Mouse (Mus musculus): ENCODE results near the gene Shank2.

The Shank2 gene

DNA sequence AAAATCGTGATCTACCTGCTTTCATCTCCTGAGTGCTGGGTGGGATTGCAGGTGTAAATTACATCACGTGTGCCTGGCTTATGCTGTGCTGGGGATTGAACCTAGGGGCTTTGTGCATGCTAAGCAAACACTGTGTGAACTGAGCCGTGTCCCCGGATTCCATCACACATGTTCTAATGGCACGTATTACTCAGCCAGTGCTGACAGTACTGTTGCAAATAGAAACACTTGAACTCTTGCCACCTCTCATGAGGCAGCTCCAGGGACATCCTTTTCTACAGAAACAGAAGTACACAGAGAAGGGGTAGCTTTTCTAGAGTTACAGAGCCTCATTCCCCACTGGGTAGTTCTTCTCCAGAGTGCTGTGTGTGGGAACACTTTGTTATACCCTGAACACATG is 168.5 kb downstream of the Shank2 start:
- no peak for DNase-seq (ENCODE audit: low read depth, low spot score)

DNA sequence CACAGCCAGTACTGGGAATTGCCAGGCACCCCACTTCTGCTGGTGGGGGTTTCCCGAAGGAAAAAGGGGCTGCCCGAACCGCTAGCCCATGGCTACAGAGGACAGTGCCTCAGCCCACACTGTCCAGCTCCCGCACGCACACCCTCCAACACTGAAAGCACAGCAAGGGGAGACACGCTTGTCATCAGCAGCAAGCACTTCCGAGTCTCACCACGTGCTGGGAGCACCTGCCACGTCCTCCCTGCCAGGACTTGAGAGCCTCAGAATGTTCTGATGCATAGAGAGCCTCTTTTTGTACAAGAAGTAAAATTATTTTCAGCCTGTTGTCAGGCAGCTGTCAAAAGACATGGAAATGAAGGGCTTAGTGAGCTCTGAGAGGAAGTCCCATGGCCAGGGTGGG is 169.0 kb downstream of the Shank2 start:
- no peak for DNase-seq (ENCODE audit: low read depth, low spot score)

DNA sequence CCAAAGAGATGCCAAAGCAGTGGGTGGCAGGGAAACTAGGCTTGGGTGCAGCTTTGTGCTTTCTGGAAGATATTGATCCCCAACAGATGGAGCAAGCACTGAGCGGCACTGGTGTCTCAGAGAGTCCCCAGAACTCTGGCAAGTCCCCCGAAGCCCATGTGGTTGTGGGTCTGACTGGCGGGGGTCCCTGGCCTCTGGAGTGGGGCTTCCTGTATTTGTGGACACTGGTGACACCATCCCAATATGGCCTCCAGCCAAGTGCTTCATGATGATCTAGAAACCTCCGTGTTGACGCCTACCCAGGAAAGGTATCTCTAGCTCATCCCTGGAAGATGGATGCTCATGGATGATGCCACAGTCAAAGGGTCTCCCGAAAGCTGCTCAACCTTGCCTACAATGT is 172.1 kb downstream of the Shank2 start:
- DNase-seq (ENCODE audit: low read depth, low spot score) = no peak

DNA sequence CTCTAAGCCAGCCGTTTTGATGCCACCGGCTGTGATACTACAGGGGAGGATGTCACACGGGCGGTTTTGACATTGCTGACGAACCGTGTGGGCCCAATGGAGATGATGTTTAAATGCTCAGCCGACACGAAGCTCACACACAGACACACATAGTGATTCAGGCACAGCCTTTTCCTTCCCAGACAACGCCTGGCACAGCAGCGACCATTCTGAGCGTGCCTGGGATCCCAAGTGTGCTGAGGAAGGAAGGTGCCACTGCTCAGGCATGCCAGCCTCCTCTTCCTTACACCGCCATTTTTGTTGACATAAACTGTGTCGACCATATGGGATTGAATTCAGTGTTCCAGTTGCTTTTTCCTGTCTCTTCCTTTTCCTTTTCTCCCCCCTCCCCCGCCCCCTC is 172.6 kb downstream of the Shank2 start:
- no peak for DNase-seq (ENCODE audit: low read depth, low spot score)

DNA sequence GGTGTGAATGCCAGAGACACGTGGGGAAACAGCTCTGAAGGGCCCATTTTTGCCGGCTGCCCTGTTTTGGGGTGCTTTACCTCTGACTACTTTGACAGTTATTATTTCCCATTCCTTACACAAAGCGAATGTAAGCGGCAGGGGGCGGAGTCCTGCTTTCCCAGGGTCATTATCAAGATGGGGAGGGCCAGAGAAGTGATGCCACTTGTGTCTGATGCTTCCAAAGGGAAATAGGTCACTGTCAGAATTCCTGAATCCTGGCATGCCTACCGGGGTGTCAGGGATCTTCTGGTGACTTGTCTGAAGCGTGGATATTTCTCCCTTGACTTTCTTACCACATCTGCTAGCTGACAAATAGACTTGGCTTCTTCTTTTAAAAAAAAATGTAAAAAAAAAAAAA is 173.3 kb downstream of the Shank2 start:
- no peak for DNase-seq (ENCODE audit: low read depth, low spot score)

DNA sequence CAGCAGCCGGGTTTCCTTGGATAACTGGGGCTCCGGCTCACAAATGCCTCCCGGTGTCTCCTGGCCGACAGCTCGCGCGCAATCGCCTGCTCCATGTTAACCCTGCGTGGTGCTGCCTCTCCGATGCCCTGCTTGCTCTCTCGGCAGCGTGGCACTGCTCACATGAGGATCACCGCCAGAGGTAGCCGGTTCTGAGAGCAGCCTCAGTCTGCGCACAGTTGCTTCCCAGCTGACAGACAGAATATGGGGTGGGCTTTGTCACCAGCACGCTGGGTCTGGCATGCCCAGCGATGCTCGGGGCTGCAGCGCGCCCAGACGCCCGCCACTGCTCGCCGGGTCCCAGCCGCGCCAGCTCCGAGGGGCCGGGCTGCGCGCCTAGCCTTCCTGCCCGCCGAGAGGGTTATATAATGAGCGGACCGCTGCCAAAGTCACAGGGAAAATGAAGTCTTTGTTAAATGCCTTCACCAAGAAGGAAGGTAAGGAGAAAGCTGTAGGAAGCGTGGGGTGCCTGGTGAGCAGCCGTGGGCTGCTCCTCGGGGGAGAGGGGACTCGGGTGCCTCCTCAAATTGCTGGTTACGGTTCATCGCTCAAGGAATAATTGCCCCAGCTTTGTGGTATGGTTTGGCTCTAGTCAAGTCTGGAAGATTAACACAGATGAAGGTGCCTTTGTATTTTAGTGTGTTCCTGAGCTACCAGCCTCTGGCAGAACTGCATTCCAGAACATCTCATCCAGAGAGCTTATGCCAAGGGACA is 173.9 kb downstream of the Shank2 start:
- DNase-seq (ENCODE audit: low read depth, low spot score) = no peak

DNA sequence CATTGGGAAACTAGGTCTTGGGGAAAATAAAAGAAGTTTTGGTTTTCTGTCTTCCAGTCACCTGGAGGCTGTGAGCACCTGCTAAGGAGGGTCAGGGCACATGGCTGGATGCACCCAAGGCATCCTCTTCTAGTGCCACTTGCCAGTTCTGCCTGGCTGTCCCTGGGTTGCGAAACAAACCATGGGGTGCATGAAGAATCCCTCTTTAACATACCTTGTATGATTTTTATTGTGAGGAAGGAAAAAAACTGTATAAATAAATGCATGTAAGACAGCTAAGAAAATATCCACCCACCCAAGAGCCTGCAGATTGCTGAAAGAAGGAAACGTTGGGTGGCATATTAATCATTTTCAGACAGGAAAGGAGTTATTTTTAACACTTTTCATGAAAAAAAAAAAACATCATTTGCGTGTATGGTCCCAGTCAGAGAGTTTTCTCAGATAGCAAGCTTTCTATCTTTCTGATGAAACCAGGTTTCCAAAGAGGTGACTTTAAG is 174.6 kb downstream of the Shank2 start:
- no peak for DNase-seq (ENCODE audit: low read depth, low spot score)

DNA sequence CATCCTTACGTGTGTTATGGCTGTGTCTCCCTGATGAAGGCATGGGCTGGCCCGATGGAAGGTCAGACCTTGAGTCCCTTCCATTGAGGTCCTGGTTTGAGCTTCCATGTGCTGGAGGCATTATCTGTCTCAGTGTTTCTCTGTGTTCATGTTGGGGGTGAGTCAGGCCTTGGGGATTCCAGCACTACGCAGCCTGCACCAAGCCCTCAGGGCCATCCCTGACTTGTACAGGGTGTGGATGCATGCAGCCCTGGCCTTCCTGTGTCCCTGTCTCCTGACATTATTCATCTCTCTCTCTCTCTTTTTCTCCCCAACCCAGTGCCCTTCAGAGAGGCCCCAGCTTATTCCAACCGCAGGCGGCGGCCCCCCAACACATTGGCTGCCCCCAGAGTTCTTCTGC is 177.7 kb downstream of the Shank2 start:
- DNase-seq (ENCODE audit: low read depth, low spot score) = no peak

DNA sequence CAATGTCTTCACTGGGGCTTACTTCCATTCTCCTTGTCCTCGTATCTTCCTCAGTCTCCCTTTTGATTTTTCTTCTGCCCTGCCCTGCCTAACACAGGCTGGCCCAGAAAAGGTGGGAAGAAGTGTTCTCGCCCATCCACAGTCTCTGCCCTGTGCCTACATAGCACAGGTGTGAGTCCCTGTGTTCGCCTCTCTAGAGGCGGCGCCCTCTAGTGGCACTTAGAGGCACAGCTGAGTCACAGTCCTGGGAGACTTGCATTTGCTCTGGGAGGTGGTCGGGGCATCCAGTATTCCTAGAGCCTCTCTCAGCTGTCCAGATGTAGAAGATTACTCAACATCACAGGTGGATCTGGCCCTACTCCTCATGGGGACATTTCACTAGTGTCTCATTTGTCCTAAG is 179.2 kb downstream of the Shank2 start:
- peak; percentile 21 for DNase-seq (ENCODE audit: low read depth, low spot score)

DNA sequence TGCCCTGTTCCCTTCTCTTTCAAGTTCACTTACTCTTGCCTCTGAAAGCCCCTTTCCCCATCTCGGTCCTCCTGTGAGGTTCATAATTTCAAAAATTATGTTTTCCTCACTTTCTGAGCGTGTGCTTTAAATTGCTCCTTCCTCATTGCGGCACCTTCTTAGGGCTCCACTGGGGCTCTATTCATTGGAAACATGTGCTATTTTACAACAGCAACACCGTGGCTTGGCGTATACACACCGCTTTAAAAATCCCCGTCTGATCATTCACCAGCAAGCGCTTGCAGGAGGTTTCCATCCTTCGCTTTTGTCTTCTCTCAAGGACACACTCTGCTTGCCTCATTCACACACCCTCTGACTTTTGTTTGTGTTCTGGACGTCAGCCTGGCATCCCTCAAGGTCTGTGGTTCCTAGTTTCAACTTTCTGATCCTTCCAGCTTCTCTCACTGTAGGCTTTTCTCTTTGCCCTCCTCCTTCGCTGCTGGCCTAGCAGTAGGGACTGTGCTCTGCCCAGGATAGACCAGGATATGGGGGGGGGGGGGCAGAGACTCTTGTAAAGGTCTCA is 186.2 kb downstream of the Shank2 start:
- no peak for DNase-seq (ENCODE audit: low read depth, low spot score)

DNA sequence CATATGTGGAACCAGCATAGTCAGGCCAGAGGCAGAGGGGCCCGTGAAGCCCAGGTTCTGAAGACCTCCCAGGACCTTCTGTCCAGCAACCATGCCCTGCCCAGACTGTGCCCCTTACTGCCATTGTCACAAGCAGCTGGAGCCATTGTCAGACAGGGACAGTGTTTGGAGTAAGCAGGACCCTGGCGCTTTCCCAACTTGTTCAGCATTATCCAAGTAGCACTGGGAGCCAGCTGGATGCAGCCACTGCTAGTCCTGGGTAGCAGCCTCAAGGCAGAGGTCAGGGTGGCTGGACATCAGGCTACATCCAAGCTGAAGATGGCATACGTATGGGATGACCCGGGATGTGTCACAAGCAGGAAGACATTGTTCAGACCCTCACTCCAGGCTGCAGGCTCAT is 187.7 kb downstream of the Shank2 start:
- no peak for DNase-seq (ENCODE audit: low read depth, low spot score)

DNA sequence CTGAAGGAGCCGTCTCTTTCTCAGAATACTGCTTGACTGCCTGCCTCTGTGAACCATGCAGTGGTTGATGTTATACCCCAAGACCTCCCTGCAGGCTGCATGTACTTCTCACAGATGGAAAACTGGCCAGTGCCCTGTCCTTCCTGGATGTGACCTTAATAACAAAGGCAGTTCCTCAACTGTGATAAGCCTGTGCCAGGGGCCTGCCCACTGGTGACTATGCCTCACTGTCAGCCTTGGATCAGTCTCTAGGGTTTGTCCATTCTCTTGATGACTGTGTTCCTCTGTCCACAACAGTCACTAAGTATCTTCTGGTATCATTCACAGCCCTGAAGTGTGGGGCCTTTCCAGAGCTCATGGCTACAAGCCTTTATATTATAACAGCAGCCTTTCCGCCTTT is 196.8 kb downstream of the Shank2 start:
- DNase-seq (ENCODE audit: low read depth, low spot score) = no peak

DNA sequence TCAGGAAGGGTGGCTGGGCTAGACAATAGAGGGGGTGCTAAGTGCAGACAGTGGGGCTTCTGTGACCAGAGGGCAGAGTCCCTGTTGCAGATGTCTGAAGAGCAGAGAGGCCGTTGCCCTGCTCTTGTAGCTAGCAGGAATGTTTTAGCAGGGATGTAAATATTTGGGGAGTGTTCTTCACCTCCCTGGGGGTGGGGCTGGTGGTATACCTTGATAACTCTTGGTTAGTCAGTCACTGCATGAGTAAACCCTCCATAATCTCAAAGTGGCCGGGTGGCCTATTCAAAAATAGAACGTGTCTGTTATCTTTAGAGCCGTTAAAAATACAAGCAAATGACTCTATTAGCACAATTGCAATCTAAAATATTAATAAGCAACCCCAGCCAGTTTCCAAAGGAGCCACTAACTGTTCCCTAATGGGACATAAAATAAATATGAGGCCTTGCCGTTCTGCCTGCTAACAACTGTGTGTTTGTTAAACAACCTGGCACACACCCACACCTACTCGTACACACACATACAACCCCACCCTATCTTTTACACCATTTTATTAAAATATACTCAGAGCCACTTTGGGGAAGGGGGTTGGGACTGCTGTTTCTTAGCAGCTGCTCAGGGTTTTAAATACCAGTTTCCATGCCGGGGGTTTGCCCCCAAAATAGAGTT is 200.4 kb downstream of the Shank2 start:
- DNase-seq (ENCODE audit: low read depth, low spot score) = no peak

DNA sequence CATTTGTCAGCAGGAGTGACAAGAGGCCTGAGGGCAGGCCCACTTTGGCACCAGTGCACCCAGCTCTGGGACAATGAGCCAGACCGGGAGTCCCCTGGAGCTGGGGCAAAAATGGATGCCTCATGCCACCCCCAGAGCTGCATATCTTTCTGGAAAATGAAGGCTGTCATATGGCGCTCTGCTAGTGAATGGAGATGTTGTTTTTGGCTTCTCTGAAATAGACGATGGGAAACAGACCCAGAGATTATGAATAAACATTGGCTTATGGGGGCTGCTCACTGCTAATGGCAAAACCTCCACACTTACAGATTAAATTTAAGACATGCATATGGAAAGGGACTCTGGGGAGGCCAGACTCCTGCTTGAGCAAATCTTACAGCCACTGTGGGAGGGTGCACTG is 202.6 kb downstream of the Shank2 start:
- DNase-seq (ENCODE audit: low read depth, low spot score) = no peak

DNA sequence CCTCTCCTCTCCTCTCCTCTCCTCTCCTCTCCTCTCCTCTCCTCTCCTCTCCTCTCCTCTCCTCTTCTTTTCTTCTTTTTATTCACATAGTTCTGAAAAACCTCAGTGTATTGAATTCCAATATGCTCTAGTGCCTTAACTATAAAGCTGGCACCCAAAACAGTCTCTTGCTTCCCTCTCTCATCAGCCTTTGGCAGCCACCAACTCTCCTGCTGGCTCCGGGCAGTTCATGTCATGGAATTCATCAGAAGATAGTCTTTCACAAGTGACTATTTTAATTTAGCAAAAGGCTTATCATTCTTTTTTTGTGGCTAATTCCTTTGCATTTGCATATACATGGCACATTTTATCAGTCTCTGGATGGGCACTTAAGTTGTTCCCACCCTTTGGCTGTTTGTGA is 203.4 kb downstream of the Shank2 start:
- no peak for DNase-seq (ENCODE audit: low read depth, low spot score)

DNA sequence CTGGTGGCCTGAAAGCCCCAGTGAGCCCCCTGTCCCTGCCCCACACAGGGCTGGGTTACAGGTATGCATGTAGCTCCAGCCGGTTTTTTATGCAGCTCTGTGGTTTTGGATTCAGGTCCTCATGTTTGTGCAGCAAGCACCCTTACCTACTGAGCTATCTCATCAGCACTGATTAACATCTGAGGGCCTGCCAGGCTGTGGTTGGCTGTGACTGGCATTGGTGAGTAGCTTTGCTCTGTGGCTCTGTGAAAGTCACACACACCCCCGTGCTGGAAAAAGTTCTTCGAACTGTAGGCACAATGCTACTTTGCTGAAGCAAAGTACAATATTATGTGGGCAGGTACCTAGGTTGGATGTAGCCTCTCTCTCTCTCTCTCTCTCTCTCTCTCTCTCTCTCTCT is 204.1 kb downstream of the Shank2 start:
- DNase-seq (ENCODE audit: low read depth, low spot score) = no peak

DNA sequence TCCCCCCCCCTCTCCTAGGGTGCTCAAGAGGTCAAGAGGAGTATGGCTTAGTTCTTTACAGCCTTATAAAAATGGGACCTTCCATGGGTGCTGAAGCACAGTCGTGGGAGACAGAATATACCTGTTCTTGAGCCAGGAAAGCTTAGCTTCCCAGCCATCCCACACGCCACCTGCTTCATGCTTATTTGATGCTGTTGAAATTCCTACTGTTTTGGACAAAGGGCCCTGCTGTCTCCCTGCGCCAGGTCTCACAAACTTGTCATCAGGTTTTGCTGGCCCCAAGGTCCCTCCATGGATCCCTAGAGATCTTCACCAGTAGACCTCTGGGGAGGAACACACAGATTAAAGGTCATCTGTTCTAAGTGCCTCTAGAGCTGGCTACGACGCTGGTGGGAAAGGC is 204.5 kb downstream of the Shank2 start:
- DNase-seq (ENCODE audit: low read depth, low spot score) = no peak

DNA sequence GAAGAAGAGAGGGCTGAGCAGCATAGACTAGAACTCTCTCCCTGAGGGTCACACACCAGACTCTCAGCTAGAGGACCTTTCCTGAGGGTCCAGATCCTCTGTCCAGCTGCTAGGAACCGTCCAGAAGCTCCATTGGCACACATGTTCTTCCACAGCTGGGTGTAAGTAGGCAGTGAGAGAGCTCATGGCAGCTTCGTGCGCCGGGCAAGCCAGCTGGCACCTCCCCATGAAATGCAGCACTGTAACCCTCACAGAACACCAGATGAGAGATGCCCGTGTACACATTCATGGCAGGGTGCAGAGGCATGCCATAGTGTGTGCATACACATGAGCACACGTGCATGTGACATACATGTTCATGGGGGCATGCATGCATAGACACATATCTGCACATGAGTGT is 205.4 kb downstream of the Shank2 start:
- DNase-seq (ENCODE audit: low read depth, low spot score) = no peak

DNA sequence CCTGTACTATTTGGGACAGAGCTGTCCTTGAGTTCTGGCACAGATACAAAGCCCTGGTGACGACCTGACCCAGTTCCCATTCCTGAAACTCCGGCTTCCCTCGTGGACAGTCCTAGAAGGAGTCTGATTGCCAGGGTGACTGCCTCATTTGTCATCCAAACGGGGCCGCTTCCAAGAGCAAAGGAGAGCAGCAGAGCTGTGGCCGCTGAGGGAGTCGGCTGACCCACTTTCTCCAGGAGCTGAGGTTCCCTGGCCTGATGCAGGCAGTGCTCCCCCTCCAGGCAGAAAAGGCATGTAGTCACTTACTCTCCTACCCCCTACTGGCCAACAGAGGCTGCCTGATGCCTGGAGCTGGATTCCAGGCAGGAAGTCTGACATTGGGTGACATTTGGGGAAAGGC is 206.1 kb downstream of the Shank2 start:
- no peak for DNase-seq (ENCODE audit: low read depth, low spot score)

DNA sequence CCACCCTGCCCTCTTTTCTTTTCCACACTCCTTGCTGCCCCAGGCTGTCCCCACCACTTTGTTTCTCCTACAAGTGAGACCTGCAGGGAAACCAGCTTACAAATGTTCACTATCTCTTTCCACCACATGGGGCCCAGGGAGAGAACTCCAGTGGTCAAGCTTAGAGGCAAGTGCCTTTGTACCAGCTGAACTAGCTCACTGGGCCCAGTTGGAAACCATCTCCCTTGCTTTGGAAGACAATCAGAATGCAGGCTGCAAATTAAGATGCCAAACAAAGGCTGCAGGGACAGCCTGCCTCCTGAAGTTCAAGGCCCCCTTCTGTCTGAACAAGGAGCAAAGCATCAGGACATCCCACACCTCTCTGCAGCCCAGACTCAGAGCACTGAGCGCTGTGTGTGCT is 206.9 kb downstream of the Shank2 start:
- DNase-seq (ENCODE audit: low read depth, low spot score) = no peak

DNA sequence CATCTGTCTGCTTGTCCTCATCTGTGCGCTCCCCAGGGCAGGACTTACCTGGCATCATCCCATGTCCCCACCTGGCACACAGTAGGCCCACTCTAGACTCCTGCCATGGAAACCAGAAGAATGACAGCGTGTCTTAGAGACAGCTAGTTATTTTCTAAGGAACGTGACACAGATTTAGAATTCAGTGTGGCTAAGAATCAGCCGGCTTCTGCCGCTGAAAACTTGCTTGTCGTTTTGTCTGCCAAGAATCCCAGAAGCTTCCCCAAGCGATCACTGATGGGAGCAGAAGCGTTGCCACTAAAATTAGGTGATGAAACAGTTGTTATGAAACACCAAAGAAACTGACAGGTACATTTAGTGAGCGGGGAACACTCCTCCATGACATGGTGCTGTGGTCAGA is 208.8 kb downstream of the Shank2 start:
- DNase-seq (ENCODE audit: low read depth, low spot score) = no peak

DNA sequence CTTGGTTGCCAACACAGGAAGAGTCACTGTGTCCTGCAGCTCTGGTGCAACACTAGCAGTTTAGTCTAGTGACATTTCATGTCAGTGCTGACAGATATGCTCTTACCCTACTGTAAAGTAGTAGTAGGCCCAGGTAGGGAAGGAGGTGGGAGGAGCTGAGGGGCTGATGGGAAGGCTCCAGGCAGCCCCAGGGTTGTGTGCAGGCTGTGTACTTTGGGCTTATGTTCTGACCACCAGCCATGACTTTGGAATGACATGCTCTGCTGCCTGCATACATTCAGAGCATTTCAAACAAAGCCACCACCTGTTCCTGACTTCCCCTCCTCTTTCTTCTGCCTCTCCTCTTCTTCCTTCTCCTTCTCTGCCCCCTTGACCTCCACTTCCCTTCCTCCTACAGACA is 211.0 kb downstream of the Shank2 start:
- no peak for DNase-seq (ENCODE audit: low read depth, low spot score)

DNA sequence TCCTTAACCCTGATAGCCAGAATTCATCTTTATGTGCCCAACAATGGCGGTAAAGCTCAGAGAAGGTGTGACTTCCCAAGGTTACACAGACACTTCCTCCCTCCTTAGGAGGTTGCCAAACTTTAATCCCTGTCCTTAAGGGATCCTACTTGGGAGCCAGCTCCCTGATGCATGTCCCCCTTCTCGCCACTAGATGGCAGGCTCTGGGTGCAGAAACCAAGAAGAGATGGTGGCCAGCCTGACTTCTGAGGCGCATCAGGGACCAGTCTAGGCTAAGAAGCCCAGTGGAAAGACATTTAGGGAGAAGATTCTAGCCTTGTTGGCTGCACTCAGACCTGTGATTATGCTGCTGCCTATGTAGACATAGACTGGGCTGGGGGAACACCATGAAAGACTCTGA is 215.5 kb downstream of the Shank2 start:
- DNase-seq (ENCODE audit: low read depth, low spot score) = peak; percentile 5
